Mouse (Mus musculus) spleen, adult 12 weeks (tissue): ENCODE measurements around the gene 1600014C23Rik.

Experiments
- DNase-seq: peaks from one replicate; pipeline ENCODE4 v3.0.0; 2022; ENCODE audit warnings: low spot score

1600014C23Rik gene

GRCm38 (mm10) chr17:45733735-45734301 lies at the start of gene 1600014C23Rik:
TSS of gene 1600014C23Rik (minus strand) at chr17:45733844.
- DNase-seq = no peak

- no peak for DNase-seq
Observed at GRCm38 (mm10) chr17:45778446-45778845, 44.8 kb upstream of the 1600014C23Rik start.

GRCm38 (mm10) chr17:45777431-45777830 lies 43.8 kb upstream of the 1600014C23Rik start:
- no peak for DNase-seq

- DNase-seq = no peak
Observed at GRCm38 (mm10) chr17:45776185-45776584, 42.5 kb upstream of the 1600014C23Rik start.

- no peak for DNase-seq
Observed at GRCm38 (mm10) chr17:45775468-45775867, 41.8 kb upstream of the 1600014C23Rik start.

GRCm38 (mm10) chr17:45772566-45772965 lies 38.9 kb upstream of the 1600014C23Rik start:
- no peak for DNase-seq

- DNase-seq = no peak
Observed at GRCm38 (mm10) chr17:45772096-45772495, 38.5 kb upstream of the 1600014C23Rik start.

GRCm38 (mm10) chr17:45770441-45770840 lies 36.8 kb upstream of the 1600014C23Rik start:
- DNase-seq = no peak

- no peak for DNase-seq
Observed at GRCm38 (mm10) chr17:45769821-45770220, 36.2 kb upstream of the 1600014C23Rik start.

- no peak for DNase-seq
Observed at GRCm38 (mm10) chr17:45767536-45768146, 34.0 kb upstream of the 1600014C23Rik start.

- DNase-seq = no peak
Observed at GRCm38 (mm10) chr17:45766735-45767535, 33.3 kb upstream of the 1600014C23Rik start.

GRCm38 (mm10) chr17:45765914-45766313 lies 32.3 kb upstream of the 1600014C23Rik start:
- DNase-seq = no peak

GRCm38 (mm10) chr17:45763188-45763587 lies 29.5 kb upstream of the 1600014C23Rik start:
- no peak for DNase-seq

GRCm38 (mm10) chr17:45761902-45762301 lies 28.3 kb upstream of the 1600014C23Rik start:
- no peak for DNase-seq

GRCm38 (mm10) chr17:45760965-45761645 lies 27.5 kb upstream of the 1600014C23Rik start:
- no peak for DNase-seq

GRCm38 (mm10) chr17:45759751-45760150 lies 26.1 kb upstream of the 1600014C23Rik start:
- DNase-seq = no peak

GRCm38 (mm10) chr17:45758808-45759207 lies 25.2 kb upstream of the 1600014C23Rik start:
- DNase-seq = no peak

GRCm38 (mm10) chr17:45757932-45758331 lies 24.3 kb upstream of the 1600014C23Rik start:
- DNase-seq = no peak

- no peak for DNase-seq
Observed at GRCm38 (mm10) chr17:45756831-45757230, 23.2 kb upstream of the 1600014C23Rik start.

- no peak for DNase-seq
Observed at GRCm38 (mm10) chr17:45756391-45756790, 22.7 kb upstream of the 1600014C23Rik start.

GRCm38 (mm10) chr17:45754186-45754862 lies 20.7 kb upstream of the 1600014C23Rik start:
- DNase-seq = no peak

GRCm38 (mm10) chr17:45752678-45753077 lies 19.0 kb upstream of the 1600014C23Rik start:
- DNase-seq = no peak
